Mouse (Mus musculus): ENCODE measurements around the gene Palm3. TPM values are rescaled to one million over a fixed set of nuclear protein-coding genes. Genes with fewer than 3 reads are reported as not detected.
"Not testable (repeated sequence)": the region's sequence is repeated elsewhere in the genome, so short reads cannot be mapped to it uniquely, and the experiment has no call there.

The Palm3 gene
- under 1 TPM; 0.11 to 0.41 (median 0.23) TPM for total RNA-seq (2022)

DNA sequence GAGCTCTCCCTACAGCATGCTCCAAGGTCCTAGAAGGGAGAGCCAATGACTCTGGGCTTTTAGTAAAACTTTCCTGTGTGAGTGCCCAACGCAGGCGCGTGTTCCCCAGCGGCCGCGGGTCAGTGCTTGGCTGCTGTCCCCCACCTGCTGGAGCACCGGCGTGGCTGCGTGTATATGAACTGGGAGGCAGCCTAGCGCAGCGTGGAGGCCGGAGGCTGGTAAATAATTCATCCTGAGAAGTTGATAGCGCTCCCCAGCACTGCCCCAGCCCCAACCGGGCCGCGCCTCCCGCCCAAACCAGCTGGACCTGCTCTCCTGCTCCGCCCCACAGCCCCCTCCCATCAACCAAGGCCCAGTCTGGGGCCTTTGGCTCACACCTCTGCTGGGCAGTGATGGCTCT, at the start of gene Palm3:
Palm3 (plus strand) TSS at position 376 of the 400 bp plus-strand sequence.
- DNase-seq (ENCODE audit: low spot score): no peak

- no peak for DNase-seq (ENCODE audit: low spot score)
Measured at GRCm38 (mm10) chr8:83971661-83972060, 49.6 kb upstream of the Palm3 start.

GRCm38 (mm10) chr8:83972150-83973120, 48.8 kb upstream of the Palm3 start, which contains the start of gene Prkaca:
TSS of gene Prkaca (plus strand) at chr8:83972993.
- DNase-seq (ENCODE audit: low spot score): peak; percentile 99

DNA sequence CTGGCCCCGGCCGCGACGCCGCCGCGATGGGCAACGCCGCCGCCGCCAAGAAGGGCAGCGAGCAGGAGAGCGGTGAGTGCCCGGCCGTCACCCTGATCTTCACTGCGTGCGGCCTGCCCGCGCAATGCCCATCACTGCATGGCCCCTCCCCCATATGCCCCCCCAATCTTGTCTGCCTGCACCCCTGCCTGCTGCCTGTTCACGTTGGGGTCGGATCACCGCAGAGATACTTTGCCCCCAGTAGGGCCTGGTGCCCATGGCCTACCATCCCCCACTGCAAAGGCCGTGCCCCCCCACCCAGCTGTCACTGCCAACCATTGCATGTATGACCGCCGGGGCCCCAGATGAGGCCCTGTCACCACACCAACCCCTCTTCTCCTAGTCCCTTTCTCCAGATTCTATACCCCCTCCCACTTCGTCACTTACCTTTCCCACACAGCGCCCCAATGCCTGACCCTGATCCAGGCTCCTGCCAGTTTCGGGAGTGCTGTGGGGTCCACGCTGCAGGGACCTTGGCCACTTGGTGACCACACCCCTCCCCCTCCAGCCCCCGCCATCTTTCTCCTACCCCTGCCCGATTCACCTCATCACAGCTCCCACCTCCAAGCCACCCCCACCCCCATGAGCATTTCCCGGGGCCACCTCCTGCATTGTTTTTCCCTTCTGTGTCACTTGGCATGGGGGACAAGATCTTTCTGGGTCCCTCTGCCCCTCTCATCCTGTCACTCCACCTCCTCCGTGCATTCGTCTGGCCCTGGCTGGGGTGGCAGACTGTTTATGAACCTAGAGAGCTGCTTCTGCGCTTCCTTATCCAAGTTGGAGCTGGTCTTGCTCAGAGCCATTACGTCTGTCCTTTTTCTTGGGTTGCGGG, 47.9 kb upstream of the Palm3 start:
- DNase-seq (ENCODE audit: low spot score): no peak

DNA sequence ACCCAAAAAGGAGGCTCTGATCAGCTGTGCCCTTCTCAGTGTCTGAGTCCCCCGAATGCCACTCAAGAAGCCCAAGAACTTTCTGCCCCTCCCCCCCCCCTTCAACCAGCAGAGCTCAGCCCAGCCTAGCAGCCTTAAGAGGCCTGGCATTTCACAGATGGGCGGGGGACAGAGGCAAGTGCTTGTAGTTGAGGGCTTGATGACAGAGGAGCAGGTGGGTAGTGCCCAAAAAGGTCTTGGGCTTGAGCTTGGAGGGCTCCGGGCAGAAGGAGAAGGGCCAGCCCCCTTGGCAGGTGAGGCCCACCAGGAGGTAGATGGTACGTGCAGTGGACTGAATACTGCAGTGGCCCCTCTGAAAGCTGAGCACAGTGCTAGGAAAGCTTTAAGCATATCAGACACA, 46.8 kb upstream of the Palm3 start:
- no peak for DNase-seq (ENCODE audit: low spot score)

GRCm38 (mm10) chr8:83976101-83976630, 45.1 kb upstream of the Palm3 start:
- no peak for DNase-seq (ENCODE audit: low spot score)

DNA sequence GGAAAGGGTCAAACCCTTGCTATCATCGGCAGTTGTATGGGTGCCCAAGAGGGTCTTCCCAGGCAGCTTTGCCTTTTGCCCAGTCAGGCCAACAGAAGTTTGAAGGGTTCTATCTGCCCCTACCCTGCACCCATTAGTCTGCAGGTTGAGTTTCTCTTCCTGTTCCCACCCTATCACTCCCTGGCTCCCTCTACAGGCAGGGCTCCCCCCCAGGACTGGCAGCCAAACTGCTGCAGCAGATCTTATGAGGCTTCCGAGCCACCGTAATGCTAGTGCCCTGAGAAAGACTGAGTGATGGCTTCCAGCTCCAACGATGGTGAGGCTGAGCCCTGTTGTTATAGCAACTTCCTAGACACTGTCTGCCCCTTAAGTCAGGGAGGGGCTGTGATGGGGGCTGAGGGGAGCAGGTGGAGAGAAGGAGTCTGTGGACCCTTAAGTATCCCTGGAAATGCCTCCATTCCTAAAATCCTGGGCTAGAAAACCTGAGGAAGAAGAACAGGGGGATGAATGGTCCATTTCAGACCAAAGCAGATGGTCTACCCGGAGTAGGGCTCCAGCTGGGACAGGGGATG, 44.4 kb upstream of the Palm3 start:
- no peak for DNase-seq (ENCODE audit: low spot score)

DNA sequence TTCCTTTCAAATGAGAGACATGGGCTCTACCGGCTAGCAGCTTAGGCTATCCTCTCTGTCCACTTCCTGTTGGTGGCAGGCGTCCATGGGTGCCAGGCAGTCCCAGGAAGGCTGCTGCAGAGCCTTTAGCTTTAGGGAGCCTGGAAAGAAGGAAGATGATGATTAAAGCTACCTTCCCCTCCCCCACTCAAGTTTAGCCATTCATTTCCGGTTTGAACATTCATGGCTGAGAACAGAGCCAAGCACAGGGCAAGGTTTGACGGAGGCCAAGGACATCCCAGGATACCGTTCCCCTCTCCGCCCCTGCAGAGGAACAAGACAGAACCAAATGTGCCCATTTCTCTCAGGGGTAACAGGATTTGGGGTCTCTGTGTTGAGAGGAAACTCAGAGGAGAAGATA, 43.6 kb upstream of the Palm3 start:
- no peak for DNase-seq (ENCODE audit: low spot score)

- no peak for DNase-seq (ENCODE audit: low spot score)
Measured at GRCm38 (mm10) chr8:83978200-83978599, 43.1 kb upstream of the Palm3 start.

DNA sequence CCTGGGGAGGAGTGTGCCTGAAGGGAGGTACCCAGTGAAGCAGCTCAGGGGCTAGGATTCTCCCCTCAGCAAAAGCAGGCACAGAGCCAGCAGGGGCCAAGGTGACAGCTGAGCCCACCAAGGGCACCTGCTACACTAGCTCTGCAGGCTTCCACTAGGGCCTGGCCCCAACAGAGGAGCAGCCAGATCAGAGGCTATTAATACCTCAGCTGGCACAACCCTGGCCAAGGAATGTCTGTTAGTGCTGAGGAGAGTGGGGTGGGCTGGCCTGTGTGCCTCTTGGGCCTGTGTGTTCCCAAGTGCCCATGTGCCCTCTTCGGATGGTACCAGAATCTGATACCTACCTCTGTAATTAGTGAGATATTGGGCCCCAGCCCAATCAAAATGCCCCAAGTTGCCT, 41.0 kb upstream of the Palm3 start:
- DNase-seq (ENCODE audit: low spot score): peak; percentile 58

DNA sequence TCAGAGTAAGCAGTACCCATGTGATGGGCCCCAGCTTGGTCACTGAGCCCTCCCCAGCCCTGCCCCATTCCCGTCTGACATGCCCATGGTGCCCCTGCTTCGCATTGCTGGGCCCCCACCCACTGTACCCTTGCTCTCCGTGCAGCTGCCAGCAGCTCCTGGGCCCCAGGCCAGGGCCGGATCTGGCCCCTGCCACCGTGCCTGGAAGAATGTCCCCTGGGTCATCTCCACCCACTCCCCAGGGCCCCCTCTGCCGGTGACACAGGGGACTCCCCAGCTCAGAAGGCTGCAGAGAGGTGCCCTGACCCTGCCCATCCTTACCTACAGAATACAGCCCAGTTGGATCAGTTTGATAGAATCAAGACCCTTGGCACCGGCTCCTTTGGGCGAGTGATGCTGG, 40.4 kb upstream of the Palm3 start:
- no peak for DNase-seq (ENCODE audit: low spot score)

GRCm38 (mm10) chr8:83981533-83981932, 39.7 kb upstream of the Palm3 start:
- no peak for DNase-seq (ENCODE audit: low spot score)

GRCm38 (mm10) chr8:83982449-83982848, 38.8 kb upstream of the Palm3 start:
- no peak for DNase-seq (ENCODE audit: low spot score)

DNA sequence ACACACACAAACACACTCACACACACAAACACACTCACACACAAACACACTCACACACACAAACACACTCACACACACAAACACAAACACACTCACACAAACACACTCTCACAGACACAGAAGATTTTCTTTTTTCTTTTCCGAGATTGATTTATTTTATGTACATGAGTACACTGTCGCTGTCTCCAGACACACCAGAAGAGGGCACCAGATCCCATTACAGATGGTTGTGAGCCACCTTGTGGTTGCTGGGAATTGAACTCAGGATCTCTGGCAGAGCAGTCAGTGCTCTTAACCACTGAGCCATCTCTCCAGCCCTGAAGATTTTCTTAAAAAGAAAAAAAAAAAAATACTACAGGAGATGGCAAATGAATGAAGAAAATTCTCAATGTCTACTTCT, 38.0 kb upstream of the Palm3 start:
- DNase-seq (ENCODE audit: low spot score): not testable (repeated sequence)

DNA sequence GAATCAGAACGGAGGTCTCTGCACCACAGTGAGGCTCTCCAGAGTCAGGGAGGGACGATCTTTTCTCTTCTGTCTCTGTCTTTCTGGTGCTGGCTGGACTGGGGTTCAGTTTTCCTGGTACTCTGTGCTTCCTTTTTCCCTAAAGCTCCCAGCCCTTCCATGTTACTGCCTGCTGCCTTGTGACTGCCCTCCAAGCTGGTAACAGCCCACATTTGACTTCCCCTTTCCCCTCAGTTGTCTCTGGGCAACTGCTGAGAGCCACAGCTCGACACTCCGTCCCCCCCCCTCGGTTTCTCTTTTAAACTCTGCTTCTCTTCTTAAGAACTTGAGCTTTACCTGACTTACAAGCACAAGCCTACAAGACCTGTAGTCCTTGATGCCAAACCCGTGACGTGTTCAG, 32.0 kb upstream of the Palm3 start:
- no peak for DNase-seq (ENCODE audit: low spot score)

GRCm38 (mm10) chr8:83990170-83990569, 31.1 kb upstream of the Palm3 start:
- no peak for DNase-seq (ENCODE audit: low spot score)

DNA sequence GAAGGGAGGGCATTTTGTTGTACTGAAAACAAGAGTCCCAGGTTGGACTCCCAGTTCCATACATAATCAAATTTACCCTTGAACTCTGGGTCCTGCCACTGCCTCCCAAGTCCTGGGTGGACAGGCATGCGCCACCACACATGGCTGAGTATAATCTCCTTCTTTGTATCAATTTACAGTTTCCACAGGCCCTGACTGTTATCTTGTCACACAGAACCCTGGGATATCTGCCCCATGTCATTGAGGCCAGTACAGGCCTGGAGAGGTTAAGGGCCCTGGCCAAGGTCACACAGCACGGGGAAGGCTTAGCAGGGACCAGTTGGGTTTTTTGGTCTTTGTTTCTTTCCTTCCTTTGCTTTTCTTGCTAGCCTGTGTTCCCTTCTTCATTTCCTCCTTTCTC, 28.8 kb upstream of the Palm3 start:
- no peak for DNase-seq (ENCODE audit: low spot score)

DNA sequence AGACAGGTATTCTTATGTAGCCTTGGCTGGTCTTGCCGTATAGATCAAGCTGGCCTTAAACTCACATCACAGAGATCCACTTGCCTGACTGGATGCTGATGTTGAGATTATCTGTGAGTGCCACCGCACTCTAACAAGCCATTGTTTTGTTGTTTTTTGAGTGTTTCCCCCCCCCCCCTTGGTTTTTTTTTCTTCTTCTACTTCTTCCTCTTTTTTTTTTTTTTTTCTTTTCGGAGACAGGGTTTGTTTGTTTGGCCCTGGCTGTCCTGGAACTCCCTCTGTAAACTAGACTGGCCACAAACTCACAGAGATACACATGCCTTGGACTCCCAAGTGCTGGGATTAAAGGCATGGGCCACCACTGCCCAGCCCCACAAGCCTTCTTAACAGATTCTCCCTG, 27.2 kb upstream of the Palm3 start:
- DNase-seq (ENCODE audit: low spot score): no peak

DNA sequence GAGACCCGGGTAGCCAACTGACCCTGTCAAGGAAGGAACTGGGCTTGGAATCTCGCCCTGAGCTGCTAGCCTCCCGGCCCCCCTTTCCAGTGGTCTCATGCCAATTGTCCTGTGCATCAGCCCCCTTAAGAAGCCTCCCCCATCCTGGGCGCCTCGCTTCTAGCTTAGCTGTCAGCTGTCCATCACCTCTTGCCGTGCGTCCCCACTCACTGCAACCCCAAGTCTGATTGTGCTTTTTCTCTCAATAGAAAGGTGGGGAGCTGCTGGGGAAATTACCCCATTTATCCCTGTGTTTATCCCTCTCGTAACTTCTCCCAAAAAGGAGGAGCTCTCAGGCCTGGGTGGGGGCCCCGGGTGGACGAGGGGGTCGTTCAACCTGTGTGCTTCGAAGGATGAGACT, 25.3 kb upstream of the Palm3 start:
- no peak for DNase-seq (ENCODE audit: low spot score)

DNA sequence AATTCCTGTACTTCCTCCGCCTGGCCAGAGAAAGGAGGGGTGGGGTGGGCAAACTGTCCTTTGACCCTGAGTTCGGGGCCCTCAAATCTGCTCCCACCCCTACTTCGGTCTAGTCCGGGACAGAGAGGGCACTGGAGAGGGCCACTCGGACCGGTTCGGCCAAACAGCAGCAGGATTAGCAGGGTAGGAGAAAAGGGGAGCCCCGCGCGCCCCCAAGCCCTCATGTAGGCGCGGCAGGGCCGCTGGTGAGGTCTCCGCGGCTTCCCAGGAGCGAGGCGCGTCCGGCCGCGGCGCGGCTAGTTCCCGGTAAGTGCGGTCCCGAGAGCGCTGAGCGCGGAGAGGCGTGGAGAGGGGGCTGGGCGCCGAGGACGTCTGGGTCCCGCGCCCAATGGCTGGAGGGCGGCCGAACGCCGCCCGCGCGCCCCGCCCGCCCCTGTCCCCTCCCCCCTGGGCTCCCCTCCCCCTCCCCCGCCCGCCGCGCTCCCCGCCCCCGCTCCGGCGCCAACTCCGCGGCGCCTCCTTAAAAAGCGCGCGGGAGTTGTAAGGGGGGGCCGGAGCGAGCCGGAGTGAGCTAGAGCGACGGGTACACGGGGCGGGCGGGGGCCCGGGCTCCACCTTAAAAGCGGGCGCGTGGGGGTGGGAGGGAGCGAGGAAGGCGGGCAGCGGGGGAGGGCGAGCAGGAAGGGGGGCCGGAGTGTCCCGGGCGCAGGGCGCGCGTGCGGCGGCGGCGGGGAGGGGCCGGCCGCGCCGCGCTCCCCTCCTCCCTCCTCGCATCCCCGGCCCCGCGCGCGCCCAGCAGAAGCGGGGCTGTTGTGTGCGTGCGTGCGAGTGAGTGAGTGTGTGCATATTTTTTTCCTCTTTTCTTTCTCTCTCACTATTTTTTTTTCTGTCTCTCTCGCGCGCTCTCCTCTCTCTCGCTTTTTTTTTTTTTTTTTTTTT, 24.4 kb upstream of the Palm3 start:
- peak; percentile 85 for DNase-seq (ENCODE audit: low spot score)
